Mouse (Mus musculus): ENCODE measurements around the gene Coq3. TPM values are rescaled to one million over a fixed set of nuclear protein-coding genes. Genes with fewer than 3 reads are reported as not detected.

Gene Coq3
- polyA plus RNA-seq (2015; fragmentation: Nextera tagmentation; extraction: Ambion mirVana), result 14.0 and 14.6 TPM in 2 replicates

GRCm38 (mm10) chr4:21879565-21880220, at the start of gene Coq3:
Gene Coq3 (plus strand): TSS chr4:21879673.
- DNase-seq (ENCODE audit: low spot score), result peak; percentile 79

- no peak for DNase-seq (ENCODE audit: low spot score)
These were observed 46.6 kb upstream of the Coq3 start for GRCm38 (mm10) chr4:21832844-21833243.

- DNase-seq (ENCODE audit: low spot score), result peak; percentile 97
These were observed 31.8 kb upstream of the Coq3 start, which contains the start of gene Pnisr for GRCm38 (mm10) chr4:21847481-21848286. Gene Pnisr (plus strand): TSS chr4:21847583.

DNA sequence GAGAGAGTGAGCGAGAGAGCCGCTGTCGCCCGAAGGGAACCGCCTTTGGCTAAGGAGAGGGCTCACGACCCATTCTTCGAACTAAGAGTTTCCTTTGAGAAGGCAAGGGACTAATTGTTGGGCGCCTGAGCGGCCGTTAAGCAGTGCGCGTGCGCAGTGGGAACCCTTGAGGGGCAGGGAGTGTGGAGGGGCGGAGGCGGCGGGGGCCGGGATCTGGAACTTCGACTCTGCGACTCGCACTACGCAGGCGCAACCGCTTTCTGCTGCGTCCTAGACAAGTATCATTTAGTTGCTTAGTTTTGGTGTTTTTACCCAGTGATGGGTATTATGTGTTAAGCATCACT, 31.2 kb upstream of the Coq3 start:
- DNase-seq (ENCODE audit: low spot score), result peak; percentile 92

DNA sequence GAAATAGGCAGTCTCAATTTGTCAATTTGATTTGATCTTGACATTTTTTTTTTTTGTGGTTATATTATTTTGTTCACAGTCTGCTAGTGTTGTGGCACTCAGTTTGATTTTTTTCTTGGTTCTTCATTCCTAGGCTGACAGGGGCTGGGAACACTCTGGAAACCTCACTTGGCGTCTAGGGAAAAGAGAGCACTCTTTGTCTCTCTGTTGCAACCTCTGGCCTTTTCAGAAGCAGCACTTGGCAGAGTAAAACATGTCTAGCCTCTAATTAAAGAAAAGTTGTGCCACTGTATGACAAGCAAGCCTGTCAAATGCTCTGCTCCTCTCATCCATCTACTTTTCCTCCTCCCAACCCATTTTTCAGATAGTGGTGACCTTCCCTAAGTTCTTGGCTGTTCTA, 22.0 kb upstream of the Coq3 start:
- DNase-seq (ENCODE audit: low spot score), result no peak

- DNase-seq (ENCODE audit: low spot score), result no peak
These were observed 14.2 kb upstream of the Coq3 start for GRCm38 (mm10) chr4:21865226-21865625.

- no peak for DNase-seq (ENCODE audit: low spot score)
These were observed 697 bp upstream of the Coq3 start for GRCm38 (mm10) chr4:21878776-21879175.

DNA sequence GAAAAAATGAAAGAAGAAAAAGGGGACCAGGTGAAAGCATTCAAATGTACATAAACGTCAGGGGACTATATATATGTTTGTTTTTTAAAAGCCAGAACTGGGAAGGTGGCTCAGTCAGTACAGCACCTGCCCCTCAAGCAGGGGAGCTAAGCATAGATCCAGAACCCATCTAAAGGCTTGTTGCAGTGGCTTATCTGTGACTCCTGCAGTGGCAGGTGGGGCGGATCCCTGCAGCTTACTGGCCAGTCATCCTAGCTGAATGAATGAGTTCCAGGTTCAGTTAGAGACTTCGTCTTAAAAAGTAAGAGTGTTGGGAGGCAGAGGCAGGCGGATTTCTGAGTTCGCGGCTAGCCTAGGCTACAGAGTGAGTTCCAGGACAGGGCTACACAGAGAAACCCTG, 3.3 kb downstream of the Coq3 start:
- no peak for DNase-seq (ENCODE audit: low spot score)

- DNase-seq (ENCODE audit: low spot score), result no peak
These were observed 6.4 kb downstream of the Coq3 start for GRCm38 (mm10) chr4:21885831-21886230.

DNA sequence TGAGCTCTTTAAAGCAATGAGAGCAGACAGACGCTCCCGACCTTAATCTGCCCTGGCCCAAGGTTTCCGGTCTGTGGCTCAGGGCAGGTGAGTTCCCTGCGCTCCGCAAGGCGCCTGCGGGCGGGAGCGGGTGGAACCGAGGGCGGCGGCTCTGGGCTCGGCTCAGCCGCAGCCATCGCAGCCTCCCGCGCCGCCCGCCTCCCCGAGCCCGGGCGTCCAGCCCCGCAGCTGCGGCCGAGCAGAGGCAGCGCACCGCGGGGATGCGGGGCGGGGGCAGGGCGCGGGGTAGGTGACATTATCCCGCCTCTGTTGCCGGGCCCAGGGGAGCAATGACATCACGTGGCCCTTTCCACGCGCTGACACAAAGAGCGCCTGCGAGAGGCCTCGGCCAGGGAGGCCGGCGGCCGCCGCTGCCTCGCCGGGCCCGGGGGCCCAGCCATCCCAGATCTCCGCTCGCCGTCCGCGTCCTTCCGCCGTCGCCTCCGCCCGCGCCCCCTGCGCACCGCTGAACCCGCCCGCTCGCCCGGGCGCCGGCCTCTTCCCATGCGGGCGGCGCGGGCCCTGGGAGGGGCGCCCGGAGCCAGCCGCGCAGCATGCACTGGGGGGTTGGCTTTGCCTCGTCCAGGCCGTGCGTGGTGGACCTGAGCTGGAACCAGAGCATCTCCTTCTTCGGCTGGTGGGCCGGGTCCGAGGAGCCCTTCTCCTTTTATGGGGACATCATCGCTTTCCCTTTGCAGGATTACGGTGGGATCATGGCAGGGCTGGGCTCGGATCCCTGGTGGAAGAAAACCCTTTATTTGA, 51.7 kb downstream of the Coq3 start, which contains the start of gene Faxc:
Gene Faxc, plus strand, starts transcription at position 359 of the 801 bp plus-strand sequence.
- DNase-seq (ENCODE audit: low spot score), result no peak

GRCm38 (mm10) chr4:21931772-21932630, 52.5 kb downstream of the Coq3 start:
- no peak for DNase-seq (ENCODE audit: low spot score)

DNA sequence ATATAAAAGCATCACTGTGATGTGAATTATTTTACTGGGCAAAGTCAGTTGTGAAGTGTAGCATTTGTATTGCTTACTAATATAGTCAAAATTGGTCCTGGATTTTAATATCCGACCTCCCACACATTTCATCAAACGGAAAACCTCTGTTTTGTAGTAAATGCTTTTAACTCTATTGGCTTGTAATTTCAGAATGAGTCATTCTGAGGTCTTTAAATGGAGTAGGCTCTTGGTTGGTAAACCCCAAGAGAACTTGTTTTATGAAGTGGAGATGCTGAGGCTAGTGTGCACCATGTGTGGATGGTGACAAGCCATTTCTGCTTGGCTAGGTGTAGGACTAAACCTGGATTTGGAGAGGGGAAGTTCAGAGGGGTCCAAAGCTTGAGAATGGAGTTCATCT, 55.9 kb downstream of the Coq3 start:
- no peak for DNase-seq (ENCODE audit: low spot score)

DNA sequence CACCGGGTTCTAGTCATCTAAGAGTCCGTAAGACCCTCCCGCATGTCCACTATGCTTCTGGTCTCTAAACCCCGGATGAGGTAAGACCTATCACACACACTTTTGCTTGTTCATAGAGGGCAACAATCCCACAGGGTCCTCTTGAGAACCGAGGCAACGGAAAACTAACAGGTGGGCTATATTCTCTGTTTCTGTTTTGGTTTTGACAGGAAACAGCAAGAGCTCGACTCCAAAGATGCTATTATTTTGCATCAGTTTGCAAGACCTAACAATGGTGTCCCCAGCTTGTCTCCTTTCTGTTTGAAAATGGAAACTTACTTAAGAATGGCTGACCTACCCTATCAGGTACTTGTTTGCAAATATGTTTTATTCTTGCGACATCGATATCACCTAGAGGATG, 57.0 kb downstream of the Coq3 start:
- no peak for DNase-seq (ENCODE audit: low spot score)

GRCm38 (mm10) chr4:21937890-21938289, 58.4 kb downstream of the Coq3 start:
- no peak for DNase-seq (ENCODE audit: low spot score)

- no peak for DNase-seq (ENCODE audit: low spot score)
These were observed 65.2 kb downstream of the Coq3 start for GRCm38 (mm10) chr4:21944672-21945071.

GRCm38 (mm10) chr4:21951444-21951843, 72.0 kb downstream of the Coq3 start:
- DNase-seq (ENCODE audit: low spot score), result peak; percentile 31

DNA sequence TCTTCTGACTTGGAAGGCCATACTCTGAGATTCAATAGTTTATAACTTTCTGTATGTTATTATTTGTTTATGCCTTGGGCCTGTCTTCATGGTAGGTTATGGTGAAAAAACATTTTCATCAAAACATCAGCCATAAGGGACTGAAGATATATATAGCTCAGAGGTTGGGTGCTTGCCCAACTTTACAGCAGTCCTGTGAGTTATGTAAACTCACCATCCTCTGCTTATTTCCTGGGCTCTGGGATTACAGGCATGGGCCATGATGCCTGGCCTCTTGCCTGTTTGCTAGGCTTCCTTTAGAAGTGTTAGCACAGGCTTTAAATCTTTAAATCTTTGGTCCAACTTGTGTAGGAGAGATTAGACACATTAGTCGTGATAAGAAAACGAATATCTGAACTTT, 72.8 kb downstream of the Coq3 start:
- no peak for DNase-seq (ENCODE audit: low spot score)

DNA sequence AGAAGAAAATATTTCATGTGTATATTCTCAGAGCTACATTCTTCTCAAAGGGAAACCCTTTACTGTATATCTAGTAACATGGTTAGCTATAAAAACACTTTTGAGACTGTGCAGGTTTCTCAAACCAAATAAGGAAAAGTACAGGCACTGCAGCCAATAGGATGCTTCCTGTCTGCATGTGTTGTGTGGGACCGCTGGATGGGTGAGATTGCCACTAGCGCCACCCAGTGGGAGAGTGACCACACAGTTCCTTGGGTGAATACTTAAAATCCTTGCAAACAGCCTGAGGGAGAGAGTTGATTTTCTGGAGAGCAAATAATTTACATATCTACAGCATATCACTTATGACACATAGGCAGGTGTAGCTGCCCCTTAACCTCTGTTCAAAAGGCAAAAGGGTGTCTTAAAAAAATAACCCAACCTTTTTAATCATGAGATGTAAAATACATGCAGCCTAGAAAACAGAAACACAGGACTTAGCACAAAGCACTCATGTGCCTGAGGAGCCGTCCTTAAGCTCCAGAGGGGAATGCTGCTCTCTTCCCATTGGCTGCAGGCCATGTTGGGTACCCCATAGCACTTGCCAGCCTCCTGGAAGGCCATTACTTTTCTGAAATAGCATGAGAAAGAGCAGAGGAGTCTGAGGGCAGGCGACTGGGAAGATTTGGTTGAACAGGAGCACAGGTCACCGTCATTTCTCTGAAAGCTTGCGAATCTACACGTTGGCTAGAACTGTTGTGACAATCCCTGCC, 78.3 kb downstream of the Coq3 start:
- peak; percentile 44 for DNase-seq (ENCODE audit: low spot score)
